Mouse (Mus musculus): ENCODE data around the gene Rasgrp4. TPM values are rescaled to one million over a fixed set of nuclear protein-coding genes. Genes with fewer than 3 reads are reported as not detected.

Rasgrp4 gene
- total RNA-seq, 4 experiments from 2014 or later, result 0.24 to 0.67 (median 0.37) TPM

DNA sequence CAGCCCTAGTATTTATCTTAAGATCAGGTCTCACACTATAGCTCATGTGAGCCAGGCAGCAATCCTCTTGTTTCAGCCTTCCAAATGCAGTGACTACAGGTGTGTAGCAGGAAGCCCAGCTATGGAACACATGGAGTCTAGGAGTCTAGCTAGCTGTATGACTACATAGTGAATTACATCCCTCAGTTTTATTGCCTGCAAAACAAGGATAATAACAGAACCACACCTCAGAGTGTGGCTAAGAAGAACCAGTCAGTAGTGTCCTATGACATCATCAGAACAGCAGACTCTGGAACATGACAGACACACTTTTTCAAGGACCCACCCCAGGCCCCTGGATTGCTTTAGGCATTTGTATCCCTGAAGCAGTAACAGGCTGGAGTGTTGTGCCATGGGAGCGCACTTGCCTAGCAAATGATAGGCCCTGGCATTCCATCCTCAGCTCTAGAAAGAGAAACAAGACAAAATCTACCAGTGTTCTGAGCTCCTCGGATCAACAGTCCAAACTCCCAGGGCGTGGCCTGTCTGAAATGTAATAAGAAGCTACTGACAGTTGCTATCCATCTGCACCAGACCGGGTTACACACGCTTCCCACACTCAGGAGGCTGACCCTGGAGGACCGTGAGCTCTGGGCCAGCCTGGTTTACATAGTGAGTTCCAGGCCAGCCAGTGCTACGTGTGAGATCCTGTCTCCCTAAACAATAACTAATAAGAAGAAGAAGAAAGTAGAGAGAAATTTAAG lies 12.1 kb downstream of the Rasgrp4 start:
- DNase-seq (ENCODE audit: low spot score in 2 of 2), result no peak

DNA sequence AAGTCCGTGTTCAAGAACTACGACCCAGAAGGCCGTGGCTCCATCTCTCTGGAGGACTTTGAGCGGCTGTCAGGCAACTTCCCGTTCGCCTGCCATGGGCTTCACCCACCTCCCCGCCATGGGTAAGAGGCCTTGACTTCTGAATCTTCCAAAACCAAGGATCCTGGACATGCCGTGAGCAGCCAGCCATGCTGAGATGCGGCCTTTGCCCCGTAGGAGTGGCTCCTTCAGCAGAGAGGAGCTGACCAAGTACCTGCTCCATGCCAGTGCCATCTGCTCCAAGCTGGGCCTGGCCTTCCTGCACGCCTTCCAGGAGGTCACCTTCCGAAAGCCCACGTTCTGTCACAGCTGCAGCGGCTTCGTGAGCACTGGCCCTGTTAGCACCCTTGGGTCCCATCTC lies 14.1 kb downstream of the Rasgrp4 start:
- no peak for DNase-seq (ENCODE audit: low spot score in 2 of 2)

DNA sequence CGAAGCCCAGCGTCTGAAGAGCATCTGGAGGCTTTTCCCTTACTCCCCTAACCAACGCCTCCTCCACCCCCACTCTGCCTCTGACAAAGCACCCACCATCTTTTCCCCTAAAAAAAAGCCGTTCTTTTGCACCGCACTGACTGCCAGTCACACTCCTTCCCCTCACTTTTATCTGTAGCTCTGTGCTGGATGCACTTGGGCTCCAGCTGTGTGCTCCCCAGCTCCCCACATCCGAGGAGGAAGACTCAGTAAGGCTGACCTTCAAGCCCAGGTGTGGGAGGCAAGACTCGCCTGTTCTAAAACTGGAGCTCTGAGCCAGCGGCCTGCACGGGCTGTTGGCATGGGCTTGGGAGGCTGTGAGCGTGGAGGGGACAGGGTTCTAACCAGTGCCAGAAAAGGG lies 16.8 kb downstream of the Rasgrp4 start:
- no peak for DNase-seq (ENCODE audit: low spot score in 2 of 2)

GRCm38 (mm10) chr7:29154018-29154720 lies 19.5 kb downstream of the Rasgrp4 start:
- no peak for DNase-seq (ENCODE audit: low spot score in 2 of 2)

DNA sequence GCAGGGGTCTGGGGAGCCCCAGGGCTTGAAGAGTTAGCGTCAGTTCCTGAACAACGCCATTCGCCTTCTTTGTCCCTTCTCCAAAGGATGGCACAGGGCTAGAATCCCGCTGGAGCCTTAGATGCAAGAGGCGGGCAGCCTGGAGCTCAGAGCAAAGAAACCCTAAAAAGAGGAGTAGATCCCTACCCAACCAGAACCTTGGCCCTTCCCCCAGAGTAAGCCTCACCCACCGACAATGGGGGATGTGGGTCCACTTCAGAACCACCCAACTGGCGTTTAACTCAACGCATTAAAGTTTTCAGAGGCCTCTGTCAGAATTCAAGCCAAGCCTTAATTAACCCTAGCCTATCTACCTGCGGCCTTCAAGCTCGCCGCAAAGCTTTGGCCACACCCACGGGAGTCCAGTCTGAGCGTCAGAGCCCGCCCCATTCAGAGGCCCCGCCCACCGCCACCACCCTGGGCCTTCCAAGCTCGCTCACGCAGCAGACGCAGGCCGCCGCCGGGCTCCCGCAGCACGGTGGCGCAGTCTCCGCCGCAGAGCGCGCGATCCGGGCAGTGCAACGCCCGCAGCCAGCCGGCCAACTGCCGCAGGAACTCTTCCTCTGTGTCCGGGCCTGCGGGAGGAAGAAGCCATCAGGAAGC lies 20.7 kb downstream of the Rasgrp4 start:
- peak; percentile 85 to 87 for DNase-seq (ENCODE audit: low spot score in 2 of 2)

GRCm38 (mm10) chr7:29155838-29156782 lies 21.5 kb downstream of the Rasgrp4 start, which contains the start of gene Fam98c:
Fam98c (minus strand) TSS chr7:29156234.
- DNase-seq (ENCODE audit: low spot score in 2 of 2), result peak; percentile 72 to 80

- no peak for DNase-seq (ENCODE audit: low spot score in 2 of 2)
Observed at GRCm38 (mm10) chr7:29158264-29158663, 23.6 kb downstream of the Rasgrp4 start.

DNA sequence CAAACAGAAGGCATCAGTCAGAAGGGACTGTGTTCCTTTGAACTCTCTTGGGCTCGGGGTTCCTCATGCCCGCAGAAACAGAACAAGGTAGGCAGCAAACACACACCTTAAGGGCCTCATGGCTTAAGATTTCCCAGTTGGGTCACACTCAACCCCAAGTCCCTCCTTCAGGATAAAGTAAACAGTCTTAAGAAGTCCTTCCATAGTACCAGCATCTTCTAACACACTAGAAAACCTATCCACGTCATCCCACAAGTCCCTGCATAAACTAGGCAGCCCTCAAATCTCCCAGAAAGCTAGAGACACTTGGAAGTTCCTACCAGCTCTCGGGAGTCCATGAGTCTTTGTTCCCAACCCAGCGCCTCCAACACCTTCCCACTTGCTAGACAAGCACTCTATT lies 27.6 kb downstream of the Rasgrp4 start:
- no peak for DNase-seq (ENCODE audit: low spot score in 2 of 2)

GRCm38 (mm10) chr7:29162750-29163525 lies 28.3 kb downstream of the Rasgrp4 start:
- peak; percentile 29 to 64 for DNase-seq (ENCODE audit: low spot score in 2 of 2)

GRCm38 (mm10) chr7:29167656-29168055 lies 33.0 kb downstream of the Rasgrp4 start:
- no peak for DNase-seq (ENCODE audit: low spot score in 2 of 2)

GRCm38 (mm10) chr7:29168121-29168695 lies 33.6 kb downstream of the Rasgrp4 start:
- no peak for DNase-seq (ENCODE audit: low spot score in 2 of 2)

- DNase-seq (ENCODE audit: low spot score in 2 of 2), result no peak
Observed at GRCm38 (mm10) chr7:29168791-29169230, 34.2 kb downstream of the Rasgrp4 start.

DNA sequence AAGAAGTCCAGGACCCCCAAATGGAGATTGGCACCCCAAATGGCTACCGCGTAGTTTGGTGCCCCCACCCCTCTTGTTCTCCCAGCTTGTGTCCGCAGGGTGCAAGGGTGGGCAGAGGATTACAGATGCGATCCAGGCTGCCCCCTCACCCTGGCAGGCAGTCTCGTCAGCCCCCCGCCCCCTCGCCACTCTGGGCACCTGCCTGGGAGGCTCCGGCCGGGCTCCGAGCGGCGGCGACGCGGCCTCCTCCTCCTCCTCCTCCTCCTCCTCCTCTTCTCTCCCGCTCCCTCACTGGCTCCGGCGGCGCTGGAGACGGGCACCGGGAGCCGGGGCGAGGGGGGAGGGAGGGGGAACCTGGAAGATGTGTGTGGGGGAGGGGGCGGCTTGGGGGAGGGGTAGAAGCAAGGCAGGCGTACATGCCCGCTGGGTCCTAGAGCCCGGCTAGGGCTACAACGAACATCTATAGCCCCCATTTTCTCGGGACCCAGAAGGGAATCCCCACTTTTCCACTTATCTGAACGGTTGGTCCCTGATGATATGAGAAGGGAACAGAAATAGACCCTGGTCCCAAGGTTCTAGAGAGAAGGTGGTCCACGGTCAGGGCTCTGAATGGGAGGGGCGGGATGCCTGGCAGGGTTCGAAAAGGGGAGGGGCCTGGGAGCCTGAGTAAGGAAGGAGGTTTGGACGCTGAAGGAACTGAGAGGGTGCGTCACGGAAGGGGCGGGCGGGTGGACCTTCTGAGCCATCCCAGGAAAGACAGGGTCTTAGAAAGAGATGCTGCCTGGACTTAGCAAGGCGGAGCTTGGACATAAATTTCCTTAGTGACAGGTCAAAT lies 34.8 kb downstream of the Rasgrp4 start:
- peak; percentile 70 to 74 for DNase-seq (ENCODE audit: low spot score in 2 of 2)

DNA sequence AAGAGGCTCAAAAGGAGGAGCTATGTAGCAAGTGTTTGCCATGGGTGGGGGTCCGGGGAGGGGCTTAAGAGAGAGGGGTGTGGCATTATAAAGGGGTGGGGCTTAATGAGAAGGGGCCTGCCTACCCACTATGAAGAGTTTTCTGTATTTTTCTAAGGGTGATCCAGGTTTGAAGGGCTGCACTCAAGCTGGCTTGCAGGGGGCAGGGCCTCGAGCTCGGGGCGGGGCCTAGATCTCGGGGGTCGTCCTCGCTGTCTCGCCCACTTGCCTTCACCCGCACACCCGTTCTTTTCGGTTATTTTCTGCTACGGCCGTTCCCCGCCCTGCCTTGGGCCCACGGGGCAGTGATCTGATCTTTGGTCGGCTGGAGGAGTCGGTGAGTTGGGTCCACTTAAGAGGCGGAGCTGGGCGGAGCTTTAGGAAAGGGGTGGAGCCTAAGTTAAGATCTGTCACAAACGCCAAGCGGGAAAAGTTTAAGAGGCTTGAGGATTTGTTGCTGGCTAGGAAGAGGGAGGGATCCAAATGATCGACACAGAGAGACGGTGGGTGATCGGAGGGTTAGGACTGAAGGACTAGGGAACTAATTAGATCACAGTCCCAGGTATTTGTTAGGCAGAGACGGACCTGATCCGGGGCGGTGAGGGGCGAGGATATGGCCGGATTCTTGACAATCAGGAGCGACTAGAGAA lies 35.6 kb downstream of the Rasgrp4 start, which contains the start of the genes Ggn and Spred3:
Ggn (plus strand) TSS at position 145 of the 689 bp plus-strand sequence.
Spred3 (minus strand) TSS at position 346 of the 689 bp plus-strand sequence.
- DNase-seq (ENCODE audit: low spot score in 2 of 2), result peak; percentile 71 to 74

DNA sequence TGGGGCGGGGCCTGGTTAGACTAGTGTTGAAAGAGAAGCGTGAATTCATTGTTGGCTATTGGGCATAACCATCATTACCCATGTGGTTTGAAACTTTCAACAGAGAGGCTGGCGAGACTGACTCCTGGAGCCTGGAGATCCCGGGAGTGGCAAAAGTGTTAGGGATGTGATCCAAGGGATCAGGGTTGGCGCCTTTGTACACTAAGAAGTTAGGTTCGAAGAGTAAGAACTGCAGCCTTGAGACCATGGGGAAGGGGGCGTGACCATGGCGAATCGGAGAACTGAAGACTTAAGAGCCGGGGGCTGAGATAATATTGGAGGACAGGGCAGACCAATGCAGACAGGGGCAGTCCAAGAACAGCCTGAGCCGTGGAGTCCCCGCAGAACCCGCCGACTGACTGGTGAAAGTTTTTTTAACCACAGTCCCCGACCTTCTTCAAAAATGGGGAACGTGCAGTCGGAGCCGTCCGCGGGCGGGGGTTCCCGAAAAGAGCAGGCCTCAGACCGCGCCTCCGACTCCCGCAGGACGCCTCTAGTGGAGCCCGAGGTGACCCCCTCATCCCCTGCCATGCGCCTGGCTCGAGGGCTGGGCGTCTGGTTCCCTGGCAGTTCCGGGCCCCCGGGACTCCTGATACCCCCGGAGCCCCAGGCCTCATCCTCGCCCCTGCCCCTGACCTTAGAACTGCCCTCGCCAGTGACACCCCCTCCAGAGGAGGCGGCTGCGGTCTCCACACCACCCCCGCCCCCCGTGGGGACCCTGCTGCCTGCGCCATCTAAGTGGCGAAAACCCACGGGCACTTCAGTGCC lies 36.3 kb downstream of the Rasgrp4 start:
- DNase-seq (ENCODE audit: low spot score in 2 of 2), result no peak

DNA sequence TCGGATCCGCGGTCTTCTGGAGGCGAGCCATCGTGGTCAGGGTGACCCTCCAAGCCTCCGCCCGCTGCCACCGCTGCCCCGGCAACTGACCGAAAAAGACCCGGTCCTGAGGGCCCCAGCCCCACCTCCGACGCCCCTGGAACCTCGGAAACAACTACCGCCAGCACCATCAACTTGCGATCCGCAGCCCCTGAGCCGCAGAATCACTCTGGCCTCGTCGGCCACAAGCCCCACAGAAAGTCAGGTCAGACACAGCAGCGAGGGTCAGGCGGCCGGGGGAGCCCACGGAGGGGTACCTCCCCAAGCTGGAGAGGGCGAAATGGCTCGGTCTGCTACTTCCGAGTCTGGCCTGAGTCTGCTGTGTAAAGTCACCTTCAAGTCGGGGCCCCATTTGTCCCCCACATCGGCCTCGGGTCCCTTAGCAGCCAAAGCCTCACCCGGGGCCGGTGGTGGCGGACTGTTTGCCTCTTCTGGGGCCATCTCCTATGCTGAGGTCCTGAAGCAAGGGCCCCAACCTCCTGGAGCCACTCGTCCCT lies 37.0 kb downstream of the Rasgrp4 start:
- no peak for DNase-seq (ENCODE audit: low spot score in 2 of 2)

DNA sequence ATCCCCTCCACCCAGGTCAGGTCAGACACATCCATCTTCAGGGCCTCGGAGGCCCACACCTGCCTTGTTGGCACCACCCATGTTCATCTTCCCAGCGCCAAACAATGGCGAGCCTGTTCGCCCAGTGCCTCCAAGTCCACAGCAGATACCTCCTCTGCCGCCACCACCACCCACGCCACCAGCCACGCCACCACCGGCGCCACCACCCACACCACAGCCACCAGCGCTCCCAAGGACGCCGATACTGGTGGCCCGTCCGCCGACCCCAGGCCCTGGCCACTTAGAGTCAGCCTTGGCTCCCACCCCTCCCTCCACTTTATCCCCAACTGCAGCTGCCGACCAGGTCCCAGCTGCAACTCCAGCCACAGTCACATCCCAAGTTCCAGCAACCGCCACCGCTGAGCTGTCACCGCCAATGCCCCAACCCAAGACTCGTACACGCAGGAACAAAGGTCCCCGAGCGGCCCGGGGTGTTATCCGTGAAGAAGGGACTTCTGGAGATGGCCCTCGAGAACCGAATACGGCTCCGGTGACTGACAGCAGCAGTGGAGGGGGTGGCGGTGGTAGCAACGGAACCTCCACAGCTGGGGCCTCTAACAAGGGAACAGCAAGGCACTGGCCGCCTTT lies 37.9 kb downstream of the Rasgrp4 start:
- DNase-seq (ENCODE audit: low spot score in 2 of 2), result no peak

All from gastrocnemius, adult 8-10 months (tissue).